Mouse (Mus musculus) small intestine, adult 2 months (tissue): ENCODE measurements at regions not wholly inside any gene's neighbourhood (a gene's known extent, or its start where the extent isn't known, plus 50 kb on each side); places are given as distances from the start of the nearest gene placed in this dataset.

Experiments used
- H3K27ac ChIP-seq: fragments of 200-500 bp; 2 replicates; pipeline ENCODE4 v1.5.1; 2012; ENCODE audit warnings: low read depth, low read length, control low read depth, inconsistent platforms; ENCODE audit not compliant: insufficient read depth
- H3K27me3 ChIP-seq: fragments of 200-500 bp; 2 replicates; pipeline ENCODE4 v1.6.1; 2012; ENCODE audit warnings: mild to moderate bottlenecking, moderate library complexity, low read length, inconsistent platforms; ENCODE audit not compliant: control insufficient read depth, insufficient read depth
- H3K36me3 ChIP-seq: fragments of 200-500 bp; 2 replicates; pipeline ENCODE4 v1.6.1; 2012; ENCODE audit warnings: mild to moderate bottlenecking, low read length, control low read depth, inconsistent platforms; ENCODE audit not compliant: control insufficient read depth, insufficient read depth
- H3K4me1 ChIP-seq: fragments of 200-500 bp; 2 replicates; pipeline ENCODE4 v1.6.1; 2012; ENCODE audit warnings: low read length, inconsistent platforms, mixed read lengths; ENCODE audit not compliant: control insufficient read depth, insufficient read depth, insufficient read length
- H3K4me3 ChIP-seq: fragments of 200-500 bp; 2 replicates; pipeline ENCODE4 v1.5.1; 2012; ENCODE audit warnings: low read depth, mild to moderate bottlenecking, control low read depth, inconsistent platforms, low read length, moderate library complexity
- CTCF ChIP-seq: fragments of 200-500 bp; IDR thresholded peaks from 2 replicates; pipeline ENCODE4 v1.5.1; 2012; ENCODE audit warnings: low read depth, mild to moderate bottlenecking, control low read depth, inconsistent platforms, low read length, moderate library complexity, mixed read lengths; ENCODE audit not compliant: insufficient replicate concordance, insufficient read length; ENCODE audit errors: extremely low read depth
- POLR2A ChIP-seq: fragments of 200-500 bp; IDR thresholded peaks from 2 replicates; pipeline ENCODE4 v1.6.1; 2012; ENCODE audit warnings: low read depth, mild to moderate bottlenecking, control low read depth, inconsistent platforms, low read length, moderate library complexity
- WGBS: fragments of 180-500 bp; shearing (Covaris S2); methylation state at CpG from one replicate; pipeline ENCODE4 v1.1.7; 2018; 5-methylcytosine and 5-hydroxymethylcytosine counted together

- Histone ChIP-seq H3K4me3 (no peak overlapping the region), H3K4me1 (no peaks in the 10 kb centered on the region), H3K27me3 (no peaks in the 10 kb centered on the region), H3K27ac (no peak overlapping the region), H3K36me3 (no peaks in the 10 kb centered on the region)
- 78% methylated on average over 5 of the region's 5 CpGs for WGBS
- TF ChIP-seq CTCF (no peak), POLR2A (no peak)
Observed at GRCm38 (mm10) chr13:97485886-97486285, 245.0 kb downstream of the Enc1 start.

- Histone ChIP-seq H3K27ac (no peak overlapping the region), H3K27me3 (no peaks in the 10 kb centered on the region), H3K4me3 (no peak overlapping the region), H3K36me3 (no peaks in the 10 kb centered on the region), H3K4me1 (no peaks in the 10 kb centered on the region)
- 86% methylated on average over 20 of the region's 20 CpGs for WGBS
- TF ChIP-seq CTCF (no peak), POLR2A (no peak)
Observed at GRCm38 (mm10) chr13:97484808-97485545, 244.1 kb downstream of the Enc1 start.

GRCm38 (mm10) chr13:97483681-97484080 lies 242.8 kb downstream of the Enc1 start:
- whole genome bisulfite sequencing = 88% methylated on average over 8 of the region's 8 CpGs
- H3K27me3 ChIP-seq = no peaks in the 10 kb centered on the region
- H3K36me3 ChIP-seq = no peaks in the 10 kb centered on the region
- no peaks in the 10 kb centered on the region for H3K4me1 ChIP-seq
- H3K27ac ChIP-seq = no peak overlapping the region
- no peak overlapping the region for H3K4me3 ChIP-seq
- no peak for TF ChIP-seq POLR2A
- TF ChIP-seq CTCF = no peak

GRCm38 (mm10) chr13:97482439-97482946 lies 241.6 kb downstream of the Enc1 start:
- TF ChIP-seq POLR2A (no peak), CTCF (no peak)
- Histone ChIP-seq H3K4me1 (no peaks in the 10 kb centered on the region), H3K4me3 (no peak overlapping the region), H3K36me3 (no peaks in the 10 kb centered on the region), H3K27me3 (no peaks in the 10 kb centered on the region), H3K27ac (no peak overlapping the region)
- 98% methylated on average over 3 of the region's 3 CpGs for WGBS

- H3K27me3 ChIP-seq = no peaks in the 10 kb centered on the region
- no peaks in the 10 kb centered on the region for H3K36me3 ChIP-seq
- no peak for TF ChIP-seq POLR2A
- TF ChIP-seq CTCF = no peak
- H3K4me3 ChIP-seq = no peak overlapping the region
- H3K27ac ChIP-seq = no peak overlapping the region
- no peaks in the 10 kb centered on the region for H3K4me1 ChIP-seq
- 88% methylated on average over 2 of the region's 2 CpGs for WGBS
Observed at GRCm38 (mm10) chr13:97481259-97481658, 240.4 kb downstream of the Enc1 start.

- no peaks in the 10 kb centered on the region for H3K27me3 ChIP-seq
- 86% methylated on average over 10 of the region's 10 CpGs for WGBS
- no peak overlapping the region for H3K27ac ChIP-seq
- H3K36me3 ChIP-seq = no peaks in the 10 kb centered on the region
- no peak overlapping the region for H3K4me3 ChIP-seq
- TF ChIP-seq CTCF (no peak), POLR2A (no peak)
- H3K4me1 ChIP-seq = no peaks in the 10 kb centered on the region
Observed at GRCm38 (mm10) chr13:97479066-97479586, 238.2 kb downstream of the Enc1 start.

- no peaks in the 10 kb centered on the region for H3K4me1 ChIP-seq
- H3K36me3 ChIP-seq = no peaks in the 10 kb centered on the region
- H3K4me3 ChIP-seq = no peak overlapping the region
- TF ChIP-seq CTCF = no peak
- TF ChIP-seq POLR2A = no peak
- WGBS = 85% methylated on average over 3 of the region's 3 CpGs
- H3K27me3 ChIP-seq = no peaks in the 10 kb centered on the region
- H3K27ac ChIP-seq = no peak overlapping the region
Observed at GRCm38 (mm10) chr13:97473971-97474365, 233.1 kb downstream of the Enc1 start.
